Mouse (Mus musculus): ENCODE results near the gene Rnf2. TPM values are rescaled to one million over a fixed set of nuclear protein-coding genes. Genes with fewer than 3 reads are reported as not detected.
A peak's percentile ranks its signal among the peaks of the same experiment; 100 is the strongest.
"Not testable (repeated sequence)": the region's sequence is repeated elsewhere in the genome, so short reads cannot be mapped to it uniquely, and the experiment has no call there.

Gene Rnf2
- total RNA-seq, 2 experiments from 2014 or later = 33.3 to 35.6 TPM

GRCm38 (mm10) chr1:151493826-151494225 lies 6.9 kb downstream of the Rnf2 start:
- intact Hi-C loops (cut with DNase I) = loop anchor here (5.0 kb wide), 2 partner anchors 68 to 213 kb away; no protein-coding TSS in a partner anchor
- DNase-seq (ENCODE audit: low spot score in 2 of 2) = no peak

GRCm38 (mm10) chr1:151492419-151492818 lies 8.3 kb downstream of the Rnf2 start:
- intact Hi-C loops (cut with DNase I) = loop anchor here (5.0 kb wide), 2 partner anchors 70 to 215 kb away; no protein-coding TSS in a partner anchor
- no peak for DNase-seq (ENCODE audit: low spot score in 2 of 2)

GRCm38 (mm10) chr1:151489806-151490205 lies 10.9 kb downstream of the Rnf2 start:
- DNase-seq (ENCODE audit: low spot score in 2 of 2) = no peak
- intact Hi-C loops (cut with DNase I) = loop anchor here (5.0 kb wide), 2 partner anchors 72 to 217 kb away; no protein-coding TSS in a partner anchor

GRCm38 (mm10) chr1:151484754-151485153 lies 16.0 kb downstream of the Rnf2 start:
- intact Hi-C loops (cut with DNase I) = no loop called here
- DNase-seq (ENCODE audit: low spot score in 2 of 2) = no peak

GRCm38 (mm10) chr1:151483568-151483967 lies 17.2 kb downstream of the Rnf2 start:
- intact Hi-C loops (cut with DNase I) = no loop called here
- DNase-seq (ENCODE audit: low spot score in 2 of 2) = no peak

- intact Hi-C loops (cut with DNase I) = no loop called here
- DNase-seq (ENCODE audit: low spot score in 2 of 2) = no peak
Measured at GRCm38 (mm10) chr1:151482497-151482896, 18.3 kb downstream of the Rnf2 start.

- DNase-seq (ENCODE audit: low spot score in 2 of 2); intact Hi-C loops (cut with DNase I): not testable (repeated sequence)
Measured at GRCm38 (mm10) chr1:151472386-151472785, 28.4 kb downstream of the Rnf2 start.

GRCm38 (mm10) chr1:151471429-151471828 lies 29.3 kb downstream of the Rnf2 start:
- intact Hi-C loops (cut with DNase I) = no loop called here
- no peak for DNase-seq (ENCODE audit: low spot score in 2 of 2)

- peak in 1 of 2 experiments; percentile 7 for DNase-seq (ENCODE audit: low spot score in 2 of 2)
- intact Hi-C loops (cut with DNase I) = no loop called here
Measured at GRCm38 (mm10) chr1:151466571-151466970, 34.2 kb downstream of the Rnf2 start.

GRCm38 (mm10) chr1:151464914-151465313 lies 35.8 kb downstream of the Rnf2 start:
- intact Hi-C loops (cut with DNase I) = loop anchor here (5.0 kb wide), 1 partner anchor 242 kb away; no protein-coding TSS in a partner anchor

GRCm38 (mm10) chr1:151461265-151461664 lies 39.5 kb downstream of the Rnf2 start:
- peak in 1 of 2 experiments; percentile 6 for DNase-seq (ENCODE audit: low spot score in 2 of 2)
- intact Hi-C loops (cut with DNase I) = loop anchor here (5.0 kb wide), 1 partner anchor 246 kb away; no protein-coding TSS in a partner anchor

More at GRCm38 (mm10) chr1:151464914-151465313, 35.8 kb downstream of the Rnf2 start:
- DNase-seq (ENCODE audit: low spot score in 2 of 2) = no peak

- DNase-seq (ENCODE audit: low spot score in 2 of 2) = no peak
- intact Hi-C loops (cut with DNase I) = no loop called here
Measured at GRCm38 (mm10) chr1:151457087-151457486, 43.7 kb downstream of the Rnf2 start.

- DNase-seq (ENCODE audit: low spot score in 2 of 2) = no peak
- intact Hi-C loops (cut with DNase I) = no loop called here
Measured at GRCm38 (mm10) chr1:151451946-151452345, 48.8 kb downstream of the Rnf2 start.

GRCm38 (mm10) chr1:151450851-151451250 lies 49.9 kb downstream of the Rnf2 start:
- intact Hi-C loops (cut with DNase I) = no loop called here
- DNase-seq (ENCODE audit: low spot score in 2 of 2) = no peak

GRCm38 (mm10) chr1:151449866-151450265 lies 50.9 kb downstream of the Rnf2 start:
- DNase-seq (ENCODE audit: low spot score in 2 of 2) = no peak
- intact Hi-C loops (cut with DNase I) = loop anchor here (10.0 kb wide), 1 partner anchor 1015 kb away; no protein-coding TSS in a partner anchor

GRCm38 (mm10) chr1:151435431-151435830 lies 65.3 kb downstream of the Rnf2 start:
- intact Hi-C loops (cut with DNase I) = no loop called here
- DNase-seq (ENCODE audit: low spot score in 2 of 2) = no peak

GRCm38 (mm10) chr1:151429316-151429715 lies 71.4 kb downstream of the Rnf2 start:
- DNase-seq (ENCODE audit: low spot score in 2 of 2) = peak in 1 of 2 experiments; percentile 5
- intact Hi-C loops (cut with DNase I) = no loop called here

- peak; percentile 98 to 99 for DNase-seq (ENCODE audit: low spot score in 2 of 2)
- intact Hi-C loops (cut with DNase I) = no loop called here
Measured at GRCm38 (mm10) chr1:151428263-151429221, 72.2 kb downstream of the Rnf2 start, which contains the start of the genes Swt1 and Trmt1l. Gene Swt1 (minus strand): TSS chr1:151428455. Gene Trmt1l (plus strand): TSS chr1:151428542.

GRCm38 (mm10) chr1:151427888-151428262 lies 72.9 kb downstream of the Rnf2 start:
- intact Hi-C loops (cut with DNase I) = no loop called here

GRCm38 (mm10) chr1:151426947-151427600 lies 73.7 kb downstream of the Rnf2 start:
- DNase-seq (ENCODE audit: low spot score in 2 of 2) = no peak
- intact Hi-C loops (cut with DNase I) = no loop called here

More at GRCm38 (mm10) chr1:151427888-151428262, 72.9 kb downstream of the Rnf2 start:
- DNase-seq (ENCODE audit: low spot score in 2 of 2) = no peak

Measured in left cerebral cortex, postnatal 14 days (tissue).